Mouse (Mus musculus): Measurements from ENCODE around the gene Procr.
"Not testable (repeated sequence)": the region's sequence is repeated elsewhere in the genome, so short reads cannot be mapped to it uniquely, and the experiment has no call there.

The Procr gene

DNA sequence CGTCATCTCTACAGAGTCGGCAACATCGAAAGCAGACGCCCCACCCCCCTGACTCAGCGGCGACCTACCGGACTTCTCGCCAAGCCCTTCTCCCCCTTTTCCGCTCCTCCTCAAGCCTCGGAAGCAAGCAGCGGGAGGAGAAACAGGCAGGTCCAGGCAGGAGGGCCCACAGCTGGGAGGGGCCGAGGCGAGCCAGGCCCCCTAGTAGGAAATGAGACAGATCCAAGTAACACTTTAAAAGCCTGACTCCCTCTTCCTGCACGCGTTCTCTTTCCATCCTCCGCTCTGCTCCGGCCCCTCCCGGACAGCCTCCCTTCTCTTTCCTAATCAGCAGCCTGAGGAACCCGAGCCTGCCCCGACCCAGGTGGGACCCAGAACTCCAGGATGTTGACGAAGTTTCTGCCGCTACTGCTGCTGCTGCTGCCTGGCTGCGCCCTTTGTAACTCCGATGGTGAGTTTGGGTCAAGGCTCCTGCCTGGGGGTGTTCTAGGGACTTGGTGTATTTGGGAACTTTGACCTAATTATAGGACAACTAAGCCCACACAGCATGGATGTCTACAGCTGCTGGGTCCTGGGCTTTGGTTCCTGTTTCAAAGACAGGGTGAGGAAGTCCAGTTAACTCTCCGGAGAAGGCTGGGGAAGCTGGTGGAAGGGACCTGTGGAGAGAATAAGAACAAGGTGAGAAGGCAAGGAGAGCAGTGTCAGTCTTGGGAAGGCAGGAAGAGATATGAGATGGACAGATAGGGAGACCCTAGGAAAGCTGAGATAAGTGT, at the start of gene Procr:
Procr (plus strand) TSS at position 104 of the 773 bp plus-strand sequence.
- DNase-seq (ENCODE audit: low spot score), result no peak

- no peak for DNase-seq (ENCODE audit: low spot score)
These were observed 49.5 kb upstream of the Procr start for GRCm38 (mm10) chr2:155701399-155701919.

- DNase-seq (ENCODE audit: low spot score), result peak; percentile 47
These were observed 47.3 kb upstream of the Procr start for GRCm38 (mm10) chr2:155703630-155704029.

DNA sequence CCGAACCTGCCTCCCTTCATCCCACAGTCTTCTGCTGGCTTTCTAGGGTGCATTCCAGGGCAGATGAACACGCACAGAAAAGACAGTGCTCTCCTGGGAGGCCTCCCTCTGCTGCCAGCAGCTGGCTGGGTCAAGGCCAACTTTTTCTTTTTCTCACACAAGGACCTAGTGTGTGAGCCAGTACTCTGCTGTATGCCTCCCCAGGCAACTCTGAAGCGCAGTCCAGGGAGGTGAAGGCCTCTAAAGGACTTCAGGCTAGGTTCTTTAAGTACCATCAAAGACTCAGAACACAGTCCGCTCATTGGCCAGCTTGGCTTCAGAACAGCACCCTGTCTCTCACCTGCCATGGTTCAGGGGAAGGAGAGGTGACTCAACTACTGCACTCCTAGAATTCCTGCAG, 43.7 kb upstream of the Procr start:
- DNase-seq (ENCODE audit: low spot score), result peak; percentile 82

GRCm38 (mm10) chr2:155710557-155710956, 40.4 kb upstream of the Procr start:
- no peak for DNase-seq (ENCODE audit: low spot score)

GRCm38 (mm10) chr2:155717082-155717990, 33.6 kb upstream of the Procr start:
- DNase-seq (ENCODE audit: low spot score), result no peak

- DNase-seq (ENCODE audit: low spot score), result no peak
These were observed 30.3 kb upstream of the Procr start for GRCm38 (mm10) chr2:155720585-155720984.

- no peak for DNase-seq (ENCODE audit: low spot score)
These were observed 26.9 kb upstream of the Procr start for GRCm38 (mm10) chr2:155724036-155724435.

- DNase-seq (ENCODE audit: low spot score), result no peak
These were observed 26.4 kb upstream of the Procr start for GRCm38 (mm10) chr2:155724526-155724925.

DNA sequence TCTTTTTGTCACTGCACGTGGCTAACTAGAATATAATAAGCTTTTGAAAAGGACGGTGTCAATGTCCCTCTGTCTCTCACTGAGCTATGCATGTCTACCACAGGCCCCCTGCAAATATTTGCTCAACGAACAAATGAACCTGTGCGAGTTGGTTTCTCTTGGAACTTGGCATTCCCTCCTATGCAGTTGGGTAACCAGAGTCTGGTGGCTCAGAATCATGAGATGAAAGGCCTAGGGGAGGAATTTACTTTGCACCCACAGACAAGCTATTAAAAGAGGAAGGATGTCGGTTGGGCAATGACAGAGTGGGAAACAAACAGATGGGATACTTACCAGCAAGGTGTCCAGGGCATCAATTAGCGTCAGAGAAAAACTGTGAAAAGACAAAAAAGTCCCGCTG, 24.6 kb upstream of the Procr start:
- no peak for DNase-seq (ENCODE audit: low spot score)

- DNase-seq (ENCODE audit: low spot score), result no peak
These were observed 23.0 kb upstream of the Procr start for GRCm38 (mm10) chr2:155727764-155728395.

GRCm38 (mm10) chr2:155728742-155729141, 22.2 kb upstream of the Procr start:
- DNase-seq (ENCODE audit: low spot score), result no peak

DNA sequence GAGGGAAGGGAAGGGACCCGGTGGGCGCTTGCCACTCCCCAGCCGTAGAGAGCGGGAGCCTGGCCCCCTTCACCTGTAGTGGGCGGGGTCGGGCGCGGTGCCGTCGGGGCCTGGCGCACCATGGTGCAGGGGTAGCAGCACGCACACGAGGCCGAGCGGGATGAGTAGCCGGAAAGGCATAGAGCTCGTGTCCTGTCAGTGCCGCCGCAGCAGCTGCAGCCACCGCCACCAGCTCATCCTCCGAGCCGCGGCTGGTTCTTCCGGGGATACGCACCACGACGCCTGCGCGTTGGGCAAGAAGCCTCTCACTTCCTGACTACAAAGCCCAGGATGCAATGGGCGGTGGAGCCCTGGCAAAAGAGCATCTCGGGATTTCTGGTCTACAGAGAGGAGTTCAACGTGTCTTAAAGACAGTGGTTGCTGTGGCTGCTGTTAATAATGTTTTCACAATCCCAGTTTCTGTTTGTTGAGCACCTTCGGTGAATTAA, 21.7 kb upstream of the Procr start, which contains the start of gene Edem2:
Edem2 (minus strand) TSS at position 318 of the 488 bp plus-strand sequence.
- DNase-seq (ENCODE audit: low spot score), result peak; percentile 93

- peak; percentile 20 for DNase-seq (ENCODE audit: low spot score)
These were observed 15.8 kb upstream of the Procr start for GRCm38 (mm10) chr2:155735080-155735479.

- not testable (repeated sequence) for DNase-seq (ENCODE audit: low spot score)
These were observed 15.2 kb upstream of the Procr start, which contains the start of gene Gm17581 for GRCm38 (mm10) chr2:155735766-155736165. Gene Gm17581, minus strand, starts transcription at chr2:155735866.

- DNase-seq (ENCODE audit: low spot score), result no peak
These were observed 14.0 kb upstream of the Procr start for GRCm38 (mm10) chr2:155736936-155737335.

- no peak for DNase-seq (ENCODE audit: low spot score)
These were observed 13.1 kb upstream of the Procr start for GRCm38 (mm10) chr2:155737803-155738202.

DNA sequence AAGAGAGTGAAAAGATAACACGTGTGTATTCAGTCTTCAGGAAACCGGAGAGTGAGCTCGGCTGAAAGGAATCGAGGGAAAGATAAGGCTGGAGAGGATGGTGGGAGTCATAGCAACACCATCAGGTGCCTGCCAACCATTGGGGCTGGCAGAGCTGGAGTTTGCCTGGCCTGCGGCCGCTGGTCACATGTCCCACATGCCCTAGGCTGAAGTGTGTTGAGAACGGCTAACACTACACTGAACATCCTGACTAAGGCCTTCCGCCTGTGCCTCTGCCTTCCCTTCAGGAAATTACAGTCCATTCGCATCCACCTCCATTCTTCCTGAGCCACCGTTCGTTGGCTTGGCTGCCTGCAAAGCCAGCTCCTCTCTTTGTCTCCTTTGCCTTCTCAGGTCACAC, 8.7 kb upstream of the Procr start:
- no peak for DNase-seq (ENCODE audit: low spot score)

DNA sequence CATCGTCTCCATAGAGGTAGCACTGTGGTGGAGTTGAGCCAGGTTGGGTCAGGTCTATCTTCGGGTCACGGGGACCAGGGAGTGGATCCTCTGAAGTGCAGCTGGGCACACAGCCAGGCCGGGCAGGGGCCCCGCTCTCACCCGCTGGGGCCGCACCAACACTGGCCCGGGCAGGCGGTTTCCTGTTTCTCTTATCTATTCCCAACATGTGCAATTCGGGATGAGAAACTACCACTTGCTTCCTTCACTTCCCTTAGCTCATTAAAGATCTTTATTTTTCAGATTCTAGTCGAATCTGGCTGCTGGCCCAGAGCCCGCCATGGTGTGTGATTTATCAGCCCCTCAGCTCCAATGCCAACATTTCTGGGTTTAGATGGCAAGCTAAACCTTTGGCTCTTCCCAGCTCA, 8.0 kb upstream of the Procr start:
- peak; percentile 46 for DNase-seq (ENCODE audit: low spot score)

DNA sequence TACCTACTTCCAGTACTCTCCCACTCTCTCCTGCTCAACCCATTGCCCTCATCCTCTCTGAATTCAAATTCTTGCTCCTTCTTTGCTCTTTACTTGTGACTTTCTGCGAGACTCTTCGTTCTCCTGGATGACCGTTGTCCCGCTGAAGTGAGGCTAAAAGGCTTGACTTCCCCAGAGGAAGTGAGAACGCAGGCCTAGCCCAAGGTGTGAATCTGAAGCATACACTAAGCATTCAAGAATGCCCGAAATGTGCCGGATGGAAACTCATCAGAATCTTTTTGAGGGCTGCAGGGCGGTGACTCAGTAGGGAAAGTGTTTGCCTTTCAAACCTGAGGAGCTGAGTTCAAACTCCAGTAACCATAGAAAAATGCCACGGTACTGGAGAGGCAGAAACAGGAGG, 7.6 kb upstream of the Procr start:
- DNase-seq (ENCODE audit: low spot score), result no peak

DNA sequence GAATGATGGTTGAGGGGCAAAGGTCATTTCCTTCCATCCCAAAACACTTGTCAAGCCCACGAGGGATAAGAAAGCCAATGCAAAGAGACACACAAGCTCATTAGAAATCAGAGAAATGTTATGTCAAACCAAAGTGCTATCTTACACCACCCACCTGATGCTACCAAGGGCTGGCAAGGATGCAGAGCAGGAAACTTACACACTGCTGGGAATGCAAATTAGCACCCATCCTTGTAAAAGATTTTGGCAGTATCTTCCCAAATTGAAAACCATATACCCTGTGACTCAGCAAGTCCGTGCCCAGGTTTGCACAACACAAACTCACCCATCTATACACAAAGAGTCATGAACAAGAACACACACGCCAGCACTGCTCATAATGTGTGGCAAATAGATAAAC, 5.4 kb upstream of the Procr start:
- DNase-seq (ENCODE audit: low spot score), result no peak

GRCm38 (mm10) chr2:155749394-155749793, 1.5 kb upstream of the Procr start:
- no peak for DNase-seq (ENCODE audit: low spot score)

All from adipocyte (in vitro differentiated cells).